Mouse (Mus musculus) liver, adult (tissue): ENCODE data around the gene Tmx4.
A peak's percentile ranks its signal among the peaks of the same experiment; 100 is the strongest.

Source experiments
- GATA4 ChIP-seq: IDR thresholded peaks from 2 replicates; pipeline ENCODE4 v1.6.1; 2014; ENCODE audit warnings: mild to moderate bottlenecking, low read length; ENCODE audit not compliant: insufficient replicate concordance

The Tmx4 gene

DNA sequence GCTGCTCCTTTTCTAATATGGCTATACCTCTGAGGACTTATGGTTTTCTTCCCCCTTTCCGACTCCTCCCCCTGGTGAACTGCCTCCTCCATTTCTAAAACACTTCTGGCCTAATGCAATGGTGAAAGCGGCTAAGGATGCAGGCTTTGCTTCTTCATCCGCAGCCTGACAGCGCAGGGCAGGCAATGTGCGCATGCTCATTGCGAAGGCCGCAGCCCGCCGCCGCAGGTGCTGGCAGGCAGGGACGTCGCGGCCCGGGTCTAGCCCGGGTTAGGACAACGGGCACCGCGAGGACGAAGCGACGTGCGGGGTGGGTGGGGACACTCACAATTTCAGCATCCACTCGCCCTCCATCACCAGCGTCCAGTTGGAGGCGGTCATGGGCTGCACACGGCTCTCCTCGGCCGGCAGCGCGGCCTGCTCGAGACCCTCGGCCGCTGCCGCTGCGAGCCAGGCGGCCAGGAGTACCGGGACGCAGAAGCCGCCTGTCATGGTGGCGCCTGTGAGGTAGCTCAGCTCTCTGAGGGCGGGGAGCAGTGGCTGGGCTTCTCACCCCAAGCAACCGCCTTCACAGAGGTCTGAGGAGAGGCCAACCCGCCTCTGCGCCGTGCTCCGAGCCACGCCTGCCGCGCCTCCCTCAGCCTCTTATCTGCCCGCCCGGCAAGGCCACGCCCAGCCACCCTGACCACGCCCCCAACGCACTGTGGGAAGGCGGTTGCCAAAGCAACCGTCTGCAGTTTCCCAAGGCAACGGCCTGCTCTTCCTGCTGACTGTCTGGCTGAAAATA, at the start of gene Tmx4:
Tmx4 (minus strand) TSS at position 632 of the 787 bp plus-strand sequence.
- TF ChIP-seq GATA4: peak; percentile 98; the same call in 1 of the 2 replicates

GRCm38 (mm10) chr2:134692125-134692524, 48.2 kb upstream of the Tmx4 start:
- TF ChIP-seq GATA4: no peak

GRCm38 (mm10) chr2:134691055-134691454, 47.1 kb upstream of the Tmx4 start:
- no peak for TF ChIP-seq GATA4

DNA sequence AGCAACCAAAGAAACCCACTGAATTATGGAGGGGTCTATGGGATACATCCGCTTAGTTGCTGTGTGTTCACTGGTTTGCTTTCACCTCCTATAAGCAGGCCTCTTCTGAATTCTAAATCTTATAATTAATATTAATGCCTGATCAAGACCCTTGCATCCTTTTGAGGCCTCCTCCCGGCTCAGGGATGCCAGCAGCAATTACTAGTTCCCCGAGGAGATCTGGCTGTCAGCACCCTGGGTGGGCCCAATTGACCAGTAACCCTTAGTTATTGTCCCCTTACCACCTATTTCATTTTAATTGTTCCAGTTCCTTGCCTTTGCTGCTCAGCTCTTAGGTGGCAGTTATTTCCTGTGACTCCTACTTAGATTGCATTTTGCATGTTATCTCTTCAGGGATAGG, 38.4 kb upstream of the Tmx4 start:
- no peak for TF ChIP-seq GATA4

- TF ChIP-seq GATA4: no peak
Observed at GRCm38 (mm10) chr2:134681271-134681961, 37.5 kb upstream of the Tmx4 start.

DNA sequence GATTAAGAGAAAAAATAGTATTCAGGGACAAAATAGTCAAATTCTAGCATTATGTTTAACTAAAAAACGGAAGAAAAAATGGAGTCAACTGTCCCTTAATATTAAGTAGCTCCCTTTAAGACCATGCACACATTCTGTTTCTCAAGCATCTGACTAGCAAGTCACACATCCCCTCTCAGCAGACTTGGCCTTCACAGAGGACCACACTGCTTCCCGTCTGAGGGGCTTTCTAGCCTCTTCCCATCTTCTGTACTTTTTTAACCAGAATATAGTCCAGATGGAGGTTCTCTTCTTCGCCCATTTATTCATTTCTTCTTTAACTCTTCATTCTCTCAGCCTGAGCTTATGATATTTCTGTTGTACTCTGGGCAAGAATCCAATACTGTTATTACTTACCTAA, 35.6 kb upstream of the Tmx4 start:
- TF ChIP-seq GATA4: no peak

DNA sequence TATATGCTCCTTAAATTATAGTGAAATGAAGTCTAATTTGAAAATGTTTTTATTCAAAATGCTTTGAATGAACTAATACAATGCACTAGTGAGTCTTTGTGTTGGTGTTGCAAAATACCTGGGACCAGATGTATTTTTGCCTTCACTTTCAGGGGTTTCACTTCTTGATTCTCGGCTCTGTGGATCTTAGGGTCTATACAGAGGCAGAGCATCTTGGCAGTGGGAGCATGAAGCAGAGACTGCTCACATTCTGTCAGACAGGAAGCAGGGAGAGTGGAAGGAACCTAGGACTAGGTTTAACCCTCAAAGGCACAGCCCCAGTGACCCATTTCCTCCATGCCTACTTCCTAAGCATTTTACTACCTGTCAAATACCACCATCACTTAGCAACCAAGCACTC, 31.5 kb upstream of the Tmx4 start:
- no peak for TF ChIP-seq GATA4

GRCm38 (mm10) chr2:134673604-134674003, 29.7 kb upstream of the Tmx4 start:
- no peak for TF ChIP-seq GATA4

- no peak for TF ChIP-seq GATA4
Observed at GRCm38 (mm10) chr2:134656477-134656876, 12.5 kb upstream of the Tmx4 start.

DNA sequence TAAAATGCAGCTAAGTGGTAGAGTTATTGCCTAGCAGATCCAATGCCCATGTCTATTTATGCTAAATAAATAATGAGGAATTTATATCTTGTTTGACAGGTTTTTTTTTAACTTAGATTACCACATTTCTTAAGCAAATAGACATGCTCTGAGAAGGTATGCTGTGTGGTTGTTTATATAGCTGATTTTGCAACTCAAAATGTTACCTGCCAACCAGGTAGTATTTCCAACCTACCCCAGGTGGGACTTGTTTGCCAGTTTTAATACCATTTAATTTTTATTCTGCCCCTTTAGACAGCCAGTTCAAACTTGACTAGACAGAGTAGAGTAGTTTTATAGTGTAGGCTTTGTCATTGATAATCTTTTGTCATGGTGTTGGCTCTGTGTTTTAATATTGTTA, 10.7 kb upstream of the Tmx4 start:
- TF ChIP-seq GATA4: no peak

GRCm38 (mm10) chr2:134652759-134653158, 8.8 kb upstream of the Tmx4 start:
- TF ChIP-seq GATA4: no peak

GRCm38 (mm10) chr2:134648999-134649398, 5.1 kb upstream of the Tmx4 start:
- no peak for TF ChIP-seq GATA4

DNA sequence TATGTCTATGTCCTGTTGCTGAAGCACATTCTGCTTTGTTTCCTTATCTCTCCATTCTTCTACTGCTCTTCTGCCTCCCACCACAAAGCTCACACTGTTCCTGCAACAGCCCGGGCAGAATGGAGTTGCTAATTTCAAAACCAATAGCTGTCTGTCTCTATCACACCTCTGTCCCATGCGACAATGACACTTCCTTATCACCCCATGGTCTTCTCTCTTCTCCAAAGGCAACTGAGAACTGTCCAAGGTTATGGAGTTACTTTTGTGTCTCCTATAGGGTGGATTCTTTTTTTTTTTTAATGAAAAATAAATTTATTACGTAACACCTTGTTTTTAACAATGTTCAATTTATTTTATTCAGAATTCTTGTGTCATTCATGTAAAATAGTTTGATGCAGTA, 1.8 kb upstream of the Tmx4 start:
- TF ChIP-seq GATA4: no peak

- no peak for TF ChIP-seq GATA4
Observed at GRCm38 (mm10) chr2:134645166-134645565, 1.2 kb upstream of the Tmx4 start.

GRCm38 (mm10) chr2:134644301-134644912, 462 bp upstream of the Tmx4 start:
- no peak for TF ChIP-seq GATA4

DNA sequence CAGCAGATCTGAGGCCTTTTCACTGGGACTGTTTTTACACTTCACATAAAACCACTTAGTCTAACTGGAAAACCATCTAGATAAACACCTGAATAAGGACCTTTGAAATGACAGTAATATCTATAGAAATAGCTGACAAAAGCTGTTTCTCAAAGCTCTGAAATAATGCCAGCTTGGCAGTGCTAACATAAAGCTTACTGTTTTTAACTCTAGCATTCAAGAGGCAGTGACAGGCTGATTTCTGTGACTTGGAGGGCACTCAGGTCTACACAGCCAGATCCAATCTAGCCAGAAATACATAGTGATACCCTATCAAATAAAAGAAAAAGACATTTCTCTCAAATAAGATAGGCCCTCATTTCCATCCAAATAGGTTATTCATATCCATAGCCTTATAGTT, 1.6 kb downstream of the Tmx4 start:
- TF ChIP-seq GATA4: no peak
